Mouse (Mus musculus): ENCODE measurements at regions not wholly inside any gene's neighbourhood (a gene's known extent, or its start where the extent isn't known, plus 50 kb on each side); places are given as distances from the start of the nearest gene placed in this dataset.
"Not testable (repeated sequence)": the region's sequence is repeated elsewhere in the genome, so short reads cannot be mapped to it uniquely, and the experiment has no call there.

GRCm38 (mm10) chr17:82377176-82377592 lies 639.0 kb upstream of the Slc8a1 start:
- no peak for DNase-seq (ENCODE audit: low spot score in 2 of 2)

DNA sequence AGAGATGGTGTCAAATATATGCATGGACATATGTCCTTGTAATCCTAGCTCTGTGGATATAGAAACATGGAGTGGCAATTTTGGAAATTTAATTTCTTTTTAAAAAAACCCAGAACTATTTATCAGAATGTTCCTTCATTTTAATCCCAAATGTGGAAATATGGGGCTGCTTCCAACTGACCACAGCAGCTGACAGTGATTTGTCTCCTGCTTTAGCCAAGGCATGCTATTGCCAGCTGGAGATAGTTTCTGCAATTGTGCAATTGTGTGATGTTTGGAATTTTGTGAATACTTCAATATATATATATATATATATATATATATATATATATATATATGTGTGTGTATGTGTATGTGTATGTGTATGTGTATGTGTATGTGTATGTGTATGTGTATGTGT lies 629.7 kb upstream of the Slc8a1 start:
- no peak for DNase-seq (ENCODE audit: low spot score in 2 of 2)

GRCm38 (mm10) chr17:82366001-82366400 lies 627.8 kb upstream of the Slc8a1 start:
- DNase-seq (ENCODE audit: low spot score in 2 of 2), result no peak

DNA sequence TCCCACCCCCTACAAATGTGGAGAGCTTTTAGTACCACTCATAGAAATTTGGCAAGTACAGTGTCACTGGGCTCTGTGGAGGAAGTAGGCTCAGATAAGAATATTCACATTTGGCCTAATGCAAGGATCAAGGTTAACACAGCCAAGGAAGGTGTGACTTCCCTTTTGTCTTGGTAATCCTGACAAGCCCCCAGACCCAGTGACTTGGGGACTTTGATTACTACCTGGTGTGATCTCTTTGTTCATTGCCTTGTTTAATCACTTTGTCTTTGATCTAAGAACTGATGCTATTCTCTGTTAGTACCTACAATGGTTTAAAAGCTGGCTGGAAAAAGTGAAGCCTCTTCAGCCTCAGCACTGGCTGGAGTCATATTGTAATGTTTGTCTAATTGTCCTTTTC lies 610.5 kb upstream of the Slc8a1 start:
- no peak for DNase-seq (ENCODE audit: low spot score in 2 of 2)

GRCm38 (mm10) chr17:82331429-82331828 lies 593.3 kb upstream of the Slc8a1 start:
- no peak for DNase-seq (ENCODE audit: low spot score in 2 of 2)

- DNase-seq (ENCODE audit: low spot score in 2 of 2), result no peak
These were observed 574.0 kb upstream of the Slc8a1 start for GRCm38 (mm10) chr17:82312191-82312590.

DNA sequence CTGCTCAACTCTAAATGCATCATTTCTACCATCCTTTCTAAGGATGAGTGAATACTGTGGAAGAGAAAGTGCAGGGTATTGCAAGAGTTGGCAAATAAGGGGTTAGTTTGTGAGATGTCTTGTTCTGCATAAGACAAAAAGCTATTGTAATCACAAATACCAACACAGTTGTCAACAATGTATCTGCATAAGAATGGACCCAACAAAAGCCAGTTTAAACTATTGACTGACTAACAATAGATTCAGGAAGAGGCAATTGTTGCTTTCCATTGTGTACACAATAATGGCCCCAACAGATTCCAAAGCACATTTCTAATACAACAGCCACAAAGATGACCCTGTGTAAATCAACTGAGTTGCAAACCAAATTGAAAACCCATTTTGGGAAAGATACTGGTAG lies 568.2 kb upstream of the Slc8a1 start:
- no peak for DNase-seq (ENCODE audit: low spot score in 2 of 2)

DNA sequence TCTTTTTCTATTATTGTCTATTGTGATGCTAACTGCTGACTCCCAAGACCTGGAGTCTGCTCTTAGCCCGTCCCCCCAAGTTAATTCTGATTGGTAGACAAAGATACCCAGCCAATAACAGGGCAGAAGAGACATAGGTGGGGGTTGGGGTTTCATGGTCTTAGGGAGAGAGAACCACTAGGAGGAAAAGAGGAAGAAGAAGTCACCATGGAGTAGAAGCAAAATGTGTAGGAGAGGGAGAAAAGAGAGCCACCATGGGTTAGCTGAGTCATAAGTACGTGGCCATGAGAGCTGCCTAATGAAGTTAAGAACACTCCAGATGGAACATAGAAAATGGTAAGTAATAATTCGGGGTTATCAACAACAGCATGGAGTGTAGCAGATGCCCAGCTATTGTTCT lies 539.6 kb upstream of the Slc8a1 start:
- no peak for DNase-seq (ENCODE audit: low spot score in 2 of 2)

DNA sequence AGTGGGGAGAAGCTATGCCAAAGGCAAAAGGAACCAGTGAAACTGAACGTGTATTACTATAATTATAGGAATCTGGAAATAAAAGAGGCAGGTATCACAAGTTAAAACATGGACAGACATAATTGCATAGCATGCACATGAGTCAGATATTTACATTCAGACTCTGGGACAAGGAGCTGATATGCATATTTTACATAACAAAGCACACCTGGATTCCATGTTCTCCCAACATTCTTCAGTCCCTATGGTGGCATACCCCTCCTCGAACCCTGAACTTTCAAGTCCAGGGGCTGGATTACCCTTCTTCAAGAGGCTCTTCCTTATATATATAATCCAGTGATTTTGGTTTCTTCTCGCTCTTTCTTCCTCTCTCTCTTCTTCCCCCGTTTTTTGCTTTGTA lies 535.8 kb upstream of the Slc8a1 start:
- DNase-seq (ENCODE audit: low spot score in 2 of 2), result no peak

DNA sequence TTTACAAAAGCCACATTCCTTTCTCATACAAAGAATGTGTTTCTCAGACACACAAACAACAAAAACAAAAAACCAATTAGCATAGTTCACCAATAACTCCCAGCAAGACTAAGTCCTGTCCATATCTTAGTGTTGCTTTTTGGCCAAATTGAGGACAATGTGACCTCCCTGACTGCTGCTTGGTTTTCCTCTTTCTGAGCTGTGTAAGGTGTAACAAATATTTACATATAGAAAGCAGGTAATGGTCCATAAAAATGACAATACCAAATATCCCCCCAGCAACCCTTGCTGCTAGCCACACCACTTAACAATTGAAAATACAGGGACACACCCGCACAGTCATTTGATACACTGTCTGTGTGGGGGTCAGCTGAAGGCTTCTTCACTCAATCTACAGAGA lies 534.7 kb upstream of the Slc8a1 start:
- DNase-seq (ENCODE audit: low spot score in 2 of 2), result no peak

DNA sequence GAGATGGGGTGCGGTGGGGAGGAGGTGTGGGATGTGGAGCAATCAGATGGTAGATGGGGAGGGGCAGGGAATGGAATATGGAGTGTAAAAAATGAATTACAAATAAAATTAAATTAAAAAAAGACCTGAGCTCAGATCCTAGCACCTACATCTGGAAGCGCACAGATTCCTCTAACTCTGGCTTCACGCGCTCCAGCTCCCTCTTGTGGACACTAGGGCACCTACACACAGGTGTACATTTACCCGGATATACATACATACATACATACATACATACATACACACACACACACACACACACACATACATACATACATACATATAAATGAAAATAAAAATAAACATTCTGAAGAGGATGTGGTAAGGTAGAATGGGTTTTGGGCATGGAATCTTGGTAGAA lies 528.7 kb upstream of the Slc8a1 start:
- DNase-seq (ENCODE audit: low spot score in 2 of 2), result not testable (repeated sequence)

DNA sequence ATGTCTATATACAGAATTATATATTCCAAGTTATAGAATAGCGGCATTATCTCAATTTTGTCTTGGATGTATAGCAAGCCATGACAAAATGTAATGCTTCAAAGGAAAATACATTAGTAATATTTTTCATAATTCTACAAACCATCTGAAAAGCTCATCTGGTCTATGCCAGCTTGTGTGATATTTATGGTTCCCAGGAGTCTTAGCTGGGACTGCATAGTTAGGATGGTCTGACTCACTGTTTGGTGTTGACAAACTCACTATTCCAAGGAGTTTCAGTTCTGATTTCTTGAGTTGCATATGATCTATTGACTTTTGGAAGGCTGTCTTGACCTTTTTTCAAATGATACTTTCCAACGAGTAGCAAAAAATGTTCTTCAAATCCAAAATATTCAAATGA lies 514.2 kb upstream of the Slc8a1 start:
- no peak for DNase-seq (ENCODE audit: low spot score in 2 of 2)

GRCm38 (mm10) chr17:82251841-82252240 lies 513.7 kb upstream of the Slc8a1 start:
- DNase-seq (ENCODE audit: low spot score in 2 of 2), result no peak

GRCm38 (mm10) chr17:82238361-82238760 lies 500.2 kb upstream of the Slc8a1 start:
- no peak for DNase-seq (ENCODE audit: low spot score in 2 of 2)

DNA sequence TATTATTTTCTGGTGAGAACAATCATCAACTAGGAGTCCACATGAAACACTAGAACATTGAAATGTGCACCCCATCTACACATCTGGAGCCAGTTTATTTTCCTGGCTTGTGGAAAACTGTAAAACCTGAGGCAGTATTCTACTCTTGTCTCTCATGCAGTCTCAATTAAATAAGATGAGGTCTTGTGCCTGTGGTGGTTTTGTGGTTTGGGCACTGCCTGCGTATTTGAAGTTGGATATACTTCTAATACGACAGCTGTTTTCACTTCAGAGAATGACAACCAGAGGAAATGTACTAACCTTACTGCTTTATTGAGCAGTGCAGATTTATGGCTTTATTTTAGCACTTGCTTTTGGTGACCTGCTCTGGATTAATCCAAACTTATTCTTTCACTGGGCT lies 499.3 kb upstream of the Slc8a1 start:
- no peak for DNase-seq (ENCODE audit: low spot score in 2 of 2)

DNA sequence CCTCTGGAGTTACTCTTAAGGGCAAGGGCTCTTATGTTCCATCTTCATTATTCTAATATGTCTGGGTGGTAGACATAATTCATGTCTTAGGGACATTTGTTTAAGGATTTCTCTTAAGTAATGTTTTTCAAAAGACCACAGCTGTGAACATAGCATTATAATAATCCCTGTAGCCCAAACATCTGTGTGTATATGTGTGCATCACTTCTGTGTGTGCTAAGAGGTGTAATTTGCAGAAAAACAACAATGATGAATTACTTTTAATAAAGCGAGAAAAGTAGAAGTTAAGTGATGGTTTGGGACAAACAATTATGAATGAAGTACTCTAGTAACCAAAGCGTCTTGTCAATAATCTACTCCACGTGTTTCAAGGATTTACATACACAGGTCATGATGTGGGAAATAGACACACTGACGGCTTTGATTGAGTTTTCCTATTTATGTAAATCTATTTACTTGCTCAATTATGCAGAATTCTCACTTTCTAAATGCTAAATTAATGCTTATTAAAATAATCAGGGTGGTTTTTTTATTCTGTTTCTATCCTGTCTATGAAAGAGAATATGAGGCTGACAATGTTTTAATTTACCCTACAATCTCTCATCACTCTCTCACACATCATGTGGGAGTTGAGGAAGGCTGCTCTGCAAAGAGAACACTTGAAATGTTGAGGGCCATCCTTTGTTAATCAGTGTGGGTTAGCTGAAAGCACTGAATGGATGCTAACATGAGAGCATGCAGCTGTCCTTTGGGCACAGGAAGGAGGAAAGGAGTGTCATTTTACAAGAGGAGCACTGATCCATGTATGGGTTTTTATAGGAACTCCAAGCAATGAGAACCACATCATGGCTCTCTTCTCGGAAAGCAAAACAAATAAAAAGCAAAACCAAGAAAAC lies 477.8 kb upstream of the Slc8a1 start:
- no peak for DNase-seq (ENCODE audit: low spot score in 2 of 2)

DNA sequence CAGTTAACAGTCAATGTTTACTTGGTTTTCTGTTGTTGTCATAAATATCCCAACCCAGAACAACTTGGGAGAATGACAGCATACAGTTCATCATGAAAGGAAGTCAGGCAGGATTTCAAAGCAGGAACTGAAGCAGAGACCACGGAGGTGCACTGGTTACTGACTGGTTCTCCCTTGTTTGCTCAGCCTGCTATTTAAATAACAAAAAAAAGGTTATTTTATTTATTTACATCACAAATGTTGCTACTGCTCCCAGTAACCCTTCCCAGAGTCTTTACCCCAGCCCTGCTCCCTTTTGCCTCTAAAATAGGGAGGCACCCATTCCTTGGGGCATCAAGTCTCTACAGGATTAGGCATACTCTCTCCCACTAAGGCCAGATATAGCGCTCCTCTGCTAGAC lies 461.8 kb upstream of the Slc8a1 start:
- no peak for DNase-seq (ENCODE audit: low spot score in 2 of 2)

- no peak for DNase-seq (ENCODE audit: low spot score in 2 of 2)
These were observed 461.0 kb upstream of the Slc8a1 start for GRCm38 (mm10) chr17:82199031-82199642.

DNA sequence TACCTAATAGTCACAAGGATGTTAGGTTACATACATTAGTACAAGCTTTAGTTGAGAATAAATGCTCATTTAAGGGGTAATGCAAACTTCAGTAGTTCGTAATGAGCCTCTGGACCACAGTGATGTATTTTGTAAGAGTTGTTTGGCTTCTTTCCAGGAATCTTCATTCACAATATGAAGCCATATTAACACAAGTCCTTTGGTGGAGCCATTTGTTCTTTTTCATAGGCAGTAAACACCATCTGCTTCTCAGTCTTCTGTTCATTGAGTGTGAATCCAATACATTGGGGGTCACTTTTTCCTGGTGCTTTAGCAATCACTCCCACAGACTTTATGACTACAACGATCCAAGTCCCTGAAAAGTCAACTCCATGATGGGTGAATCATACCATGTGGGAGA lies 446.1 kb upstream of the Slc8a1 start:
- no peak for DNase-seq (ENCODE audit: low spot score in 2 of 2)

- no peak for DNase-seq (ENCODE audit: low spot score in 2 of 2)
These were observed 433.0 kb upstream of the Slc8a1 start for GRCm38 (mm10) chr17:82171216-82171615.

DNA sequence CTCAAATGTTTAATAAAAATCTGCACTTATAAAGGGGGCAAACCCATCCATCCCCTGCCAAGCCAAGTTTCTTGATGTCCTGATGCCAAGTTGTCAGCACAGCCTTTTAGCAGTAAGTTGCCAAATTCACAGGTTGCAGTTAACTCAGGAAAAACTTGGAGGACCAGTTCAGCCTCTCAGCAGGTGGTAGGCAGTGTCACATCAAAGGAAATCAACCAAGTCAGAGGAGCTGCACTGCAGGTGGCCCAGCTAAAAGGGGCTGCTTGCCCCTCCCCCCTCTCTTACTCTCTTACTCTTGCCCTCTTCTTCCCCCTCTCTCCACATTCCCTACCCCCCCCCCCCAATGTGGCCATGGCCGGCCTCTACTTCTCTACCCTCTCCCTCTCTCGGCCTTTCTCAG lies 415.3 kb upstream of the Slc8a1 start:
- DNase-seq (ENCODE audit: low spot score in 2 of 2), result no peak

DNA sequence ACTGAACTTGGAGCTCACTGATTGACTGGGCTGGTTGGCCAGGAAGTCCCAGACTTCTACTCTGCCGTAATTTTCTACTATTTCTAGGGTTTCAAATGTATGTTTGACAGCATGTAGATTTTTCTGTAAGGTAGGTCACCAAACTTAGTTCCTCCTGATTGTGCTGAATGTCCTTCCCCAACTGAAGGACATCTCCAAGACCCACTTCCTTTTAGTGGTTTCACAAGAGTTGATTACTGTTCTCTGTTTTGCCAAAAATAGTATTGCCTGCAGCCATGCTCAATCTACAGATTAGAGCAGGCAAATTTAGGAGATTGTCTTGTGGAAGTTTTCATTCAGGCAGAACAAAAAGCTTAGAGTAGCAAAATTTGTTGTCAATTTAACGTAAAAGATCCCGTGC lies 396.7 kb upstream of the Slc8a1 start:
- no peak for DNase-seq (ENCODE audit: low spot score in 2 of 2)

- no peak for DNase-seq (ENCODE audit: low spot score in 2 of 2)
These were observed 394.8 kb upstream of the Slc8a1 start for GRCm38 (mm10) chr17:82132941-82133340.
